Mouse (Mus musculus) MEL (cell line): ENCODE data around the gene Pax6. TPM values are rescaled to one million over a fixed set of nuclear protein-coding genes. Genes with fewer than 3 reads are reported as not detected.

Experiments
- DNase-seq: peaks from one replicate; pipeline ENCODE4 v3.0.0; 2011; ENCODE audit warnings: low read depth, low spot score
- H3K27ac ChIP-seq: 2 replicates; pipeline ENCODE4 v1.5.1; 2012; ENCODE audit warnings: low read depth, mild to moderate bottlenecking, control low read depth, low read length, moderate library complexity; ENCODE audit not compliant: control insufficient read depth
- H3K27me3 ChIP-seq, 2 experiments: fragments of 150-350 bp in 1 of 2; sonication (generic) in 1 of 2; 2 replicates each; pipeline ENCODE4 v1.6.1; 2012; ENCODE audit warnings: low read length in 2 of 2, mild to moderate bottlenecking in 2 of 2, improper control_type of control experiment in 1 of 2, moderate library complexity in 1 of 2; ENCODE audit not compliant: insufficient read depth in 2 of 2, control insufficient read depth in 1 of 2
- H3K36me3 ChIP-seq, 2 experiments: 2 replicates each; pipeline ENCODE4 v1.6.1; 2012 to 2014; ENCODE audit warnings: low read length in 2 of 2, improper control_type of control experiment in 1 of 2, inconsistent platforms in 1 of 2, mild to moderate bottlenecking in 1 of 2; ENCODE audit not compliant: insufficient read depth in 2 of 2, control insufficient read depth in 1 of 2
- H3K4me1 ChIP-seq, 2 experiments: fragments of 150-350 bp in 1 of 2; sonication (generic) in 1 of 2; 2 replicates each; pipeline ENCODE4 v1.6.1; 2012; ENCODE audit warnings: low read length in 2 of 2, improper control_type of control experiment in 1 of 2, mild to moderate bottlenecking in 1 of 2; ENCODE audit not compliant: insufficient read depth in 2 of 2, control insufficient read depth in 1 of 2
- H3K4me3 ChIP-seq, 2 experiments: fragments of 150-350 bp in 1 of 2; sonication (generic) in 1 of 2; 2 replicates each; pipeline ENCODE4 v1.5.1; 2012; ENCODE audit warnings: low read depth in 2 of 2, low read length in 2 of 2, mild to moderate bottlenecking in 2 of 2, moderate library complexity in 2 of 2, control low read depth in 1 of 2, improper control_type of control experiment in 1 of 2; ENCODE audit not compliant: control insufficient read depth in 1 of 2, insufficient read depth in 1 of 2
- H3K79me2 ChIP-seq: 2 replicates; pipeline ENCODE4 v1.6.1; 2012; ENCODE audit warnings: mild to moderate bottlenecking, low read length, moderate library complexity; ENCODE audit not compliant: control insufficient read depth, poor library complexity, insufficient read depth
- H3K9ac ChIP-seq: 2 replicates; pipeline ENCODE4 v1.6.1; 2012; ENCODE audit warnings: low read depth, mild to moderate bottlenecking, control low read depth, low read length, moderate library complexity; ENCODE audit not compliant: control insufficient read depth, poor library complexity, severe bottlenecking
- H3K9me3 ChIP-seq: fragments of 150-350 bp; sonication (generic); replicated peaks from 2 replicates; pipeline ENCODE4 v1.6.1; 2012; ENCODE audit warnings: mild to moderate bottlenecking, low read length, improper control_type of control experiment, moderate library complexity; ENCODE audit not compliant: insufficient read depth
- BHLHE40 ChIP-seq: IDR thresholded peaks from 2 replicates; pipeline ENCODE4 v1.6.1; 2012; ENCODE audit warnings: low read depth, mild to moderate bottlenecking, inconsistent platforms, low read length, improper control_type of control experiment, borderline replicate concordance
- E2F4 ChIP-seq: IDR thresholded peaks from 2 replicates; pipeline ENCODE4 v1.6.1; 2011; ENCODE audit warnings: low read depth, low read length, improper control_type of control experiment, borderline replicate concordance
- ELF1 ChIP-seq: IDR thresholded peaks from 2 replicates; pipeline ENCODE4 v1.6.1; 2014; ENCODE audit warnings: low read depth, mild to moderate bottlenecking, inconsistent platforms, low read length, improper control_type of control experiment, moderate library complexity
- EP300 ChIP-seq, 2 experiments: IDR thresholded peaks; 2 replicates each; pipeline ENCODE4 v1.6.1; 2011; ENCODE audit warnings: improper control_type of control experiment in 2 of 2, low read length in 2 of 2, low read depth in 1 of 2, mild to moderate bottlenecking in 1 of 2
- ETS1 ChIP-seq: IDR thresholded peaks from 2 replicates; pipeline ENCODE4 v1.6.1; 2012; ENCODE audit warnings: low read depth, mild to moderate bottlenecking, inconsistent platforms, low read length, improper control_type of control experiment, moderate library complexity
- GABPA ChIP-seq: IDR thresholded peaks from 2 replicates; pipeline ENCODE4 v1.6.1; 2012; ENCODE audit warnings: low read depth, mild to moderate bottlenecking, inconsistent platforms, low read length, improper control_type of control experiment, moderate library complexity
- GATA1 ChIP-seq: IDR thresholded peaks from 2 replicates; pipeline ENCODE4 v1.6.1; 2011; ENCODE audit warnings: low read depth, low read length, improper control_type of control experiment
- KAT2A ChIP-seq: conservative IDR thresholded peaks from 2 replicates; pipeline ENCODE4 v1.6.1; 2012; ENCODE audit warnings: low read depth, low read length, improper control_type of control experiment, inconsistent platforms
- MAFK ChIP-seq: IDR thresholded peaks from 2 replicates; pipeline ENCODE4 v1.6.1; 2011; ENCODE audit warnings: low read depth, mild to moderate bottlenecking, low read length, improper control_type of control experiment, borderline replicate concordance
- MAX ChIP-seq: IDR thresholded peaks from 2 replicates; pipeline ENCODE4 v1.6.1; 2011; ENCODE audit warnings: low read length, improper control_type of control experiment
- MAZ ChIP-seq: IDR thresholded peaks from 2 replicates; pipeline ENCODE4 v1.6.1; 2012; ENCODE audit warnings: low read depth, mild to moderate bottlenecking, inconsistent platforms, low read length, improper control_type of control experiment
- MEF2A ChIP-seq: IDR thresholded peaks from 2 replicates; pipeline ENCODE4 v1.6.1; 2014; ENCODE audit warnings: low read depth, mild to moderate bottlenecking, inconsistent platforms, low read length, improper control_type of control experiment; ENCODE audit not compliant: poor library complexity, insufficient replicate concordance, severe bottlenecking; ENCODE audit errors: extremely low read depth
- MXI1 ChIP-seq: IDR thresholded peaks from 2 replicates; pipeline ENCODE4 v1.6.1; 2011; ENCODE audit warnings: mild to moderate bottlenecking, low read depth, low read length, improper control_type of control experiment
- MYC ChIP-seq: IDR thresholded peaks from 2 replicates; pipeline ENCODE4 v1.6.1; 2011; ENCODE audit warnings: low read depth, mild to moderate bottlenecking, low read length, improper control_type of control experiment, moderate library complexity
- NELFE ChIP-seq: IDR thresholded peaks from 2 replicates; pipeline ENCODE4 v1.6.1; 2011; ENCODE audit warnings: low read depth, low read length, improper control_type of control experiment
- NRF1 ChIP-seq: IDR thresholded peaks from 2 replicates; pipeline ENCODE4 v1.6.1; 2014; ENCODE audit warnings: low read depth, mild to moderate bottlenecking, inconsistent platforms, low read length, improper control_type of control experiment, moderate library complexity; ENCODE audit not compliant: poor library complexity, insufficient read depth, severe bottlenecking
- POLR2A ChIP-seq, 2 experiments: IDR thresholded peaks; 2 replicates each; pipeline ENCODE4 v1.6.1; 2011 to 2012; ENCODE audit warnings: low read length in 2 of 2, mild to moderate bottlenecking in 2 of 2, control low read depth in 1 of 2, improper control_type of control experiment in 1 of 2, low read depth in 1 of 2, moderate library complexity in 1 of 2; ENCODE audit not compliant: control insufficient read depth in 1 of 2, insufficient read depth in 1 of 2, poor library complexity in 1 of 2
- POLR2AphosphoS2 ChIP-seq: IDR thresholded peaks from 2 replicates; pipeline ENCODE4 v1.6.1; 2011; ENCODE audit warnings: low read length, improper control_type of control experiment
- POLR2AphosphoS5 ChIP-seq: IDR thresholded peaks from 2 replicates; pipeline ENCODE4 v1.6.1; 2012; ENCODE audit warnings: low read depth, borderline replicate concordance, mild to moderate bottlenecking, inconsistent platforms, low read length, moderate library complexity, mixed read lengths
- RCOR1 ChIP-seq: IDR thresholded peaks from 2 replicates; pipeline ENCODE4 v1.6.1; 2012; ENCODE audit warnings: low read depth, mild to moderate bottlenecking, inconsistent platforms, low read length, improper control_type of control experiment
- SIN3A ChIP-seq: IDR thresholded peaks from 2 replicates; pipeline ENCODE4 v1.6.1; 2012; ENCODE audit warnings: low read length, improper control_type of control experiment, inconsistent platforms
- SMC3 ChIP-seq: IDR thresholded peaks from 2 replicates; pipeline ENCODE4 v1.6.1; 2011; ENCODE audit warnings: low read depth, low read length, improper control_type of control experiment
- TAL1 ChIP-seq: IDR thresholded peaks from 2 replicates; pipeline ENCODE4 v1.6.1; 2012; ENCODE audit warnings: mild to moderate bottlenecking, inconsistent platforms, low read length, moderate library complexity, mixed read lengths
- TCF12 ChIP-seq: IDR thresholded peaks from 2 replicates; pipeline ENCODE4 v1.6.1; 2014; ENCODE audit warnings: low read depth, mild to moderate bottlenecking, inconsistent platforms, low read length, improper control_type of control experiment, moderate library complexity
- UBTF ChIP-seq: IDR thresholded peaks from 2 replicates; pipeline ENCODE4 v1.6.1; 2012; ENCODE audit warnings: low read depth, mild to moderate bottlenecking, inconsistent platforms, low read length, improper control_type of control experiment, moderate library complexity, borderline replicate concordance; ENCODE audit not compliant: insufficient read depth
- USF2 ChIP-seq, 2 experiments: IDR thresholded peaks; 2 replicates each; pipeline ENCODE4 v1.6.1; 2011 to 2012; ENCODE audit warnings: improper control_type of control experiment in 2 of 2, low read length in 2 of 2, borderline replicate concordance in 1 of 2, inconsistent platforms in 1 of 2, low read depth in 1 of 2, mild to moderate bottlenecking in 1 of 2; ENCODE audit not compliant: insufficient read depth in 1 of 2
- ZC3H11A ChIP-seq: IDR thresholded peaks from 2 replicates; pipeline ENCODE4 v1.6.1; 2012; ENCODE audit warnings: low read depth, mild to moderate bottlenecking, inconsistent platforms, low read length, improper control_type of control experiment
- ZNF384 ChIP-seq: IDR thresholded peaks from 2 replicates; pipeline ENCODE4 v1.6.1; 2012; ENCODE audit warnings: low read depth, mild to moderate bottlenecking, inconsistent platforms, low read length, improper control_type of control experiment
- polyA plus RNA-seq, 2 experiments: library from polyadenylated mRNA; stranded (reverse) in 1 of 2; unstranded in 1 of 2; fragments of >175 nt in 1 of 2; fragments of >200 nt in 1 of 2; gene quantifications; 2 replicates each; pipeline versions ENCODE4 v1.2.1 to v1.2.4; 2012; ENCODE audit warnings: low replicate concordance in 2 of 2, low read depth in 1 of 2; ENCODE audit not compliant: insufficient read length in 2 of 2, insufficient read depth in 1 of 2, missing spikeins in 1 of 2
- total RNA-seq: library from RNA; depleted of rRNA; stranded (reverse); fragments of 300-350 nt; gene quantifications from 2 replicates; pipeline ENCODE4 v1.2.3, GENCODE M21; 2012

Pax6 gene
- total and polyA plus RNA-seq, 3 experiments = 7.5 to 17.6 TPM; not detected in 1

DNA sequence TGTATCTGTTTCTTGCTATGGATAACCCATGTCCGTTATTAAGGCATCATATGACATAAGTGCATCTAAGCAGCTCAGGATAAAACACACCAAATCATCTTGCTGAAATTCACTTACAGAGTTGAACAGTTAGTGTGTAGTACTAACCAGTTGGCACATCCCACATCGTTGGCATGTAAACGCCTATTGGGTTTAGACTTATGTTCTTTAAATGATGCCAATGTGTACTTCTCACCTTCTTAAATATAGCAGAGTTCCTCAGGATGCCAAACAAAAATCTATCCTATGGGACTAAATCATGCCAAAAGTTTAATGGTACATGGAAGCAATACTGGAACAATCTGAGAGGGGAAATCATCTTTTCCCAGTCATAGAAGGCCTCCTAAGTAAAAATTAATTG, 62.0 kb downstream of the Pax6 start:
- Histone ChIP-seq H3K27ac (no peak overlapping the region), H3K27me3 (no peaks in the 10 kb centered on the region), H3K36me3 (no peaks in the 10 kb centered on the region), H3K9ac (no peak overlapping the region), H3K79me2 (no peaks in the 10 kb centered on the region), H3K4me3 (no peak overlapping the region), H3K4me1 (no peaks in the 10 kb centered on the region), H3K9me3 (no peaks in the 10 kb centered on the region)
- DNase-seq = no peak
- TF ChIP-seq EP300 (IDR thresholded peaks at IDR 0.05; ENCODE audit: low read depth in 1 of 2, low read length in 2 of 2) (no peak), E2F4 (no peak), POLR2A (IDR thresholded peaks at IDR 0.05; ENCODE audit: control insufficient read depth in 1 of 2, insufficient read depth in 1 of 2, low read depth in 1 of 2, low read length in 2 of 2, poor library complexity in 1 of 2) (no peak), BHLHE40 (no peak), MAFK (no peak), ETS1 (no peak), MXI1 (no peak), UBTF (no peak), MEF2A (no peak), ZNF384 (no peak), NELFE (no peak), MAZ (no peak)

DNA sequence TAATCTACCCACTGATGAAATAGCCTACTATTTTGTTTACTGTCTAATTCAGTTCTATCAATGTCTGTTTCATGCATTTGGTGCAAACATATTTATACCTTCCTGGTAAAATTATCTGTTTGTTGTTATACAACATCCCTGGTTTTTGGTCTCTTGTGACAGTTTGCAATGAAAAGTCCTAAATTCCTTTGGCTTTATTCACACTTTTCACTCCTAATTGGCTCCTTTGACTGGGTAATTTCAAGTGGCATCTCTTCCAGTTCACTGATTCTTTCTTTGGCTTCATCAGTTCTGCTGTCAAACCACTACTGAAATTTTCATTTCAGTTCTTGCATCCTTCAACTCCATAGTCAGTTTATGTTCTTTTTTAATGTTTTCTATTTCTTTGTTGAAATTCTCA, 67.5 kb downstream of the Pax6 start:
- TF ChIP-seq ETS1 (no peak), SIN3A (no peak), KAT2A (no peak), MAX (no peak), SMC3 (no peak), NRF1 (no peak), ELF1 (no peak), POLR2AphosphoS5 (no peak), EP300 (IDR thresholded peaks at IDR 0.05; ENCODE audit: low read depth in 1 of 2, low read length in 2 of 2) (no peak), GATA1 (no peak), TAL1 (no peak), RCOR1 (no peak), MYC (no peak), GABPA (no peak), MAFK (no peak), MEF2A (no peak), USF2 (IDR thresholded peaks at IDR 0.05; ENCODE audit: borderline replicate concordance in 1 of 2, insufficient read depth in 1 of 2, low read depth in 1 of 2, low read length in 2 of 2) (no peak), POLR2AphosphoS2 (no peak), ZC3H11A (no peak), TCF12 (no peak)
- Histone ChIP-seq H3K79me2 (no peaks in the 10 kb centered on the region), H3K9me3 (no peaks in the 10 kb centered on the region), H3K9ac (no peak overlapping the region), H3K4me3 (no peak overlapping the region), H3K27me3 (no peaks in the 10 kb centered on the region), H3K4me1 (no peaks in the 10 kb centered on the region), H3K36me3 (no peaks in the 10 kb centered on the region), H3K27ac (no peak overlapping the region)
- DNase-seq = no peak
